Mouse (Mus musculus) embryonic facial prominence, embryonic 10.5 days (tissue): ENCODE results near the gene Cyb5d1. TPM values are rescaled to one million over a fixed set of nuclear protein-coding genes. Genes with fewer than 3 reads are reported as not detected.
"Not testable (repeated sequence)": the region's sequence is repeated elsewhere in the genome, so short reads cannot be mapped to it uniquely, and the experiment has no call there.

Experiments used
- DNase-seq: peaks from one replicate; pipeline ENCODE4 v3.0.0-alpha.2; 2017; ENCODE audit warnings: low spot score
- H3K27ac ChIP-seq: fragments of 300-500 bp; sonication (generic); replicated peaks from 2 replicates; pipeline ENCODE4 v1.5.1; 2016; ENCODE audit warnings: mild to moderate bottlenecking
- H3K27me3 ChIP-seq: fragments of 300-500 bp; sonication (generic); replicated peaks from 2 replicates; pipeline ENCODE4 v1.6.1; 2016; ENCODE audit warnings: low read depth, mild to moderate bottlenecking; ENCODE audit not compliant: poor library complexity, severe bottlenecking
- H3K36me3 ChIP-seq: fragments of 300-500 bp; sonication (generic); replicated peaks from 2 replicates; pipeline ENCODE4 v1.6.1; 2016; ENCODE audit warnings: mild to moderate bottlenecking, moderate library complexity
- H3K4me1 ChIP-seq: fragments of 300-500 bp; sonication (generic); 2 replicates; pipeline ENCODE4 v1.6.1; 2016
- H3K4me3 ChIP-seq: fragments of 300-500 bp; sonication (generic); 2 replicates; pipeline ENCODE4 v1.5.1; 2016; ENCODE audit warnings: mild to moderate bottlenecking, moderate library complexity
- H3K9me3 ChIP-seq: fragments of 300-500 bp; sonication (generic); 2 replicates; pipeline ENCODE4 v1.6.1; 2016; ENCODE audit warnings: mild to moderate bottlenecking
- WGBS: fragments of 180-500 bp; shearing (Covaris S2); methylation state at CpG from one replicate; pipeline ENCODE4 v1.1.7; 2016; 5-methylcytosine and 5-hydroxymethylcytosine counted together
- polyA plus RNA-seq: library from polyadenylated mRNA; unstranded; fragments of >200 nt; fragmentation: Nextera tagmentation; extraction: Ambion mirVana; gene quantifications from 2 replicates; pipeline ENCODE4 v1.2.1, GENCODE M21; 2016

The Cyb5d1 gene
- 49.3 and 50.2 TPM in 2 replicates for polyA plus RNA-seq

DNA sequence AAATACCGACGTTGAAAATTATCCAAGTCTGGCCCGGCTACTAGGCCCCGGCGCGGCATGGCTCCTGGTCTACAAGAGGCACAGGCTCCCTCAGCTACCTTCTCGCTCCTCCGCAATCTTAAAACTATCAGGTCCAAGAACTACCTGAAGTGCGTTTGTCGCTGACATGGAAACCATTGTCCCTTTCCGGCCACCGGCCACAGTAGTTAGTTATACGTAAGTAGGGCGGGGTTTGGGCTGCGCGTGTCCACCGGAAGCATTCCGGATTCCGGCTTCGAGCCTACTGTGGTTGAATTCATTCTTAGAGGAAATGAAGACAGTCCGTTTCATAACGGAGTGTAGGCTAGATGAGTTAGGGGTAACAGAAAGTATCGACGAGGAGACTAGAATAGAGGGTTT is at the start of gene Cyb5d1, which contains the start of gene Naa38:
Gene Cyb5d1, minus strand, starts transcription at position 397 of the 399 bp plus-strand sequence.
Gene Naa38, plus strand, starts transcription at position 253 of the 399 bp plus-strand sequence.
- Histone ChIP-seq H3K4me3 (peak within 1 kb of the TSS; percentile 71), H3K36me3 (peaks cover 23% of the 10 kb centered on the region), H3K4me1 (peaks cover 49% of the 10 kb centered on the region), H3K27ac (peak within 1 kb of the TSS; percentile 93)
- under 1% methylated on average over 24 of the region's 24 CpGs for WGBS
- peak; percentile 86 for DNase-seq
- not testable (repeated sequence) for H3K27me3 ChIP-seq, H3K9me3 ChIP-seq

DNA sequence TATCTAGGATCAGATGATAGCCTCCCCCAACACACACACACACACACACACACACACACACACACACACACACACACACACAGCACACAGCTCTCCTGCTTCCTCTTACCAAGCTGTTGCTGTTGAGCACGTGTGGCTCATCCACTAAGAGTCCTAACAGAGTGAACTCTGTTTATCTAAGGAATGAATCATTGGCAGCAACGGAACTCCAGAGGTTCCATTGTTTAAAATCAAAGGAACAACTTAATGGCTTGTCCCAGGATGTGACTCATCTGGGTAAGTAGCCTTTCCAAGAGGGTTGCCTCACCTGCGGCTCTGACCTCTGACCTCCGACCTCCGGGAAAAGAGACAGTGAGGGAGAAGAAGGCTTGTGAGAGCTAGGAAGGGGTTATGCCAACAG is 47.9 kb upstream of the Cyb5d1 start:
- WGBS = 38% methylated on average over 5 of the region's 5 CpGs
- Histone ChIP-seq H3K4me1 (peaks cover 7% of the 10 kb centered on the region), H3K36me3 (no peaks in the 10 kb centered on the region), H3K4me3 (no peak overlapping the region), H3K27me3 (no peaks in the 10 kb centered on the region), H3K9me3 (no peaks in the 10 kb centered on the region), H3K27ac (no peak overlapping the region)
- DNase-seq = peak; percentile 19

DNA sequence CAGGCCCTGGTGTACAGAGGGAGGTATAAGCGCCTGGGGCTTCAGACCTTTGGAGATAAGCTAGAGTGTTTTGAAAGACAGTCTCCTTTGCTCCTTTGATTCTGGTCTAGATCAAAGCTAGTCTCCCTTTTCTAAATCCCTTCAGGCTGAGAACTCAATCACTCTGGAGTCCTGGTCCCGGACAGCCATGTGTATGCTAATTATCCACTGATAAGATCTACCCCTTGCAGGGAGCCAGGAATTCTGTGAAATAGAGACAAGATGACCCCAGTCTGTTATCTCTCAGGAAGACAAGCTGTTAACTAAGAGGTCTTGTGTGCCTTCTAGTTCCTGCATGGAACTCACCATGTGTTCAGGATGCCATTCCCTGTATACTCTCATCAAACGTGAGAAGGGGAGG is 41.9 kb upstream of the Cyb5d1 start:
- H3K27me3 ChIP-seq = no peaks in the 10 kb centered on the region

DNA sequence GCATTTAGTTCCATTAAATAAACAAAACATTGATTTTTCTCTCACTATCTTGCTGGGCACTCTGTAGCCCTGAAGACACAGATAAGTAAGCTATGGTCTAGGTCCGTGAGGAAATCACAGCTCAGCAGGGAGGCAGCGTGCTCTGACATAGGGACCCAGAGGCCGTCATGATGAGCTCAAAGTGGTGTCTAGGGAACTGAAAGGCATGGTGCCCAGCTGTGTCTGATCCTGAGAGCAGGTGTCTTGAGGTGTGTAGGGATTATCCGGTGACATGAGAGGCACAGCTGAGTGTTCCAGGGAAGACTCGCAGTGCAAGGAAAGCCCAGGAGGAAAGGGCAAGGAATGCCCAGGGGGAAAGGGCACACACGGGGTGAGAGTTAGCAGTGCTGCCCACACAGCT is 37.8 kb upstream of the Cyb5d1 start:
- Histone ChIP-seq H3K27ac (no peak overlapping the region), H3K27me3 (no peaks in the 10 kb centered on the region; the same call in 1 of the 2 replicates), H3K4me3 (no peak overlapping the region), H3K36me3 (no peaks in the 10 kb centered on the region), H3K9me3 (no peaks in the 10 kb centered on the region), H3K4me1 (peaks cover 24% of the 10 kb centered on the region)
- 68% methylated on average over 6 of the region's 6 CpGs for WGBS
- DNase-seq = no peak

More for the DNA sequence above, 41.9 kb upstream of the Cyb5d1 start:
- Histone ChIP-seq H3K9me3 (no peaks in the 10 kb centered on the region), H3K36me3 (no peaks in the 10 kb centered on the region), H3K27ac (no peak overlapping the region), H3K4me3 (no peak overlapping the region), H3K4me1 (peaks cover 11% of the 10 kb centered on the region; the same call in 1 of the 2 replicates)
- WGBS = 44% methylated on average over 3 of the region's 3 CpGs
- DNase-seq = no peak

DNA sequence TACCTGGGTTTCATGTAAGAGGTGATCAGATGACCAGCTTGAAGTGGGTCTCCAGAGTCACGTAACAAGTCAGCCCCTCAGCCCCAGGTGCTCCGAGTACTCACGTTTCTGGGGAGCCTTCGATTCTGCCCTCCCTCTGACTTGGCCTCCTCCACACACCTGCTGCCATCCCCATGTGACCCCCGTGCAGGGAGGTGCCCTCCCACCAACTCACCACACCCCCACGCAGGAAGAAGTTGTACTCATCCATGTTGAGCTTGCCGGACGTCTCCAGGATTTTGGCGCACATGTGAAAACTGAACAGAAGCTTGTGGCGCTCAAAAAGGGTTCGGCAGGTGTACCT is 37.2 kb upstream of the Cyb5d1 start:
- Histone ChIP-seq H3K27ac (no peak overlapping the region), H3K4me3 (no peak overlapping the region), H3K36me3 (no peaks in the 10 kb centered on the region), H3K4me1 (peaks cover 24% of the 10 kb centered on the region), H3K27me3 (no peaks in the 10 kb centered on the region; the same call in 1 of the 2 replicates), H3K9me3 (no peaks in the 10 kb centered on the region)
- DNase-seq = no peak
- WGBS = 76% methylated on average over 11 of the region's 11 CpGs

DNA sequence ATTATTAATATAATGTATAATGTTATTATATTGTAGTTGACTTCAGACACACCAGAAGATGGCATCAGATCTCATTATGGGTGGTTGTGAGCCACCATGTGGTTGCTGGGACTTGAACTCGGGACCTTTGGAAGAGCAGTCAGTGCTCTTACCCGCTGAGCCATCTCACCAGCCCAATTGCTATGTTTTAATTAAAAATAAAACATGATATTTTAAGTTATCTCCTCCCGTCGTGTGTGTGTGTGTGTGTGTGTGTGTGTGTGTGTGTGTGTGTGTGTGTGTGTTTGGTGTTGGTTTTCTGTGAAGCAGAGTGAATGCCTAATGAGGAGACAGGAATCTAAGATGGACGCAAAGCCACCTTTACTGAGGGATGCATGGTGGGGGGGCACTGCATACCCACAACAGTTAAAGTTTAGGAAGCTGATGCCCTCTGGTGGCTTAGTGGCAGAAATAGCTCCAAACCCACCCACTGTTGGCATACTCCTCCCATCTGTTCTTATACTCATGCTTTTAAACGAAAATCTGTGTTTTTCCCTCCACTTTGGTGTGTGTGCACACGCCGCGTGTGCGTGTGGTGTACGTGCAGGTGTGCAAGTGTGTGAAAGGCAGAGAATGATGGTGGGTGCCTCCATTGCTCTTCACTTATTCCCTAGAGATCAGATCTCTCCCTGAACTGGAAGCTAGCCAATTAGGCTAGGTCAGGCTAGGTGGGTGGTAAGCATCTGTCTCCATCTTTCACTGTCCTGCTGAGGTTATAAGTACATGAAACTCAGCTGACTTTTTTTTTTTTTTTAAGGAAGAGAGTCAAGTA is 36.6 kb upstream of the Cyb5d1 start:
- no peak overlapping the region for H3K4me3 ChIP-seq

DNA sequence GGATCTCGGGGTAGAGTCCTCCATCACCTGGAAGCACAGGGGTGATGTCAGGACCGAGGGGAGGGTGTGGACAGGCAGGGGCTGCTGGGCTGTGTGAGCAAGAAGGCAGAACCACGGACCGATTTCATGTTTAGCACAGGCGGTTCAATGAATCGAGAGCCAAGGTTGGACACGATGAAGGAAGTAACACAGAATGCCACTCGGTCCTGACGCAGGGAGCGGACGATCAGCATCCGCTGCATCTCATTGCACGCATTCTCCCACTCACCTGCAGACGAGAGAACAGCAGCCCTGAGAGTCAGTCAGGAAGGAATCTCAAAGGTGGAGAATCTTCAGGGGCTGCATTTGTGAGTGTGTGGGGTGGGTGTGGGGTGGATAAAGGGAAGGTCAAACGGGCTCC is 35.2 kb upstream of the Cyb5d1 start:
- H3K27me3 ChIP-seq = peaks cover under 1% of the 10 kb centered on the region; the same call in 1 of the 2 replicates
- no peaks in the 10 kb centered on the region for H3K36me3 ChIP-seq
- no peak overlapping the region for H3K4me3 ChIP-seq
- H3K9me3 ChIP-seq = no peaks in the 10 kb centered on the region
- DNase-seq = no peak
- peaks cover 24% of the 10 kb centered on the region for H3K4me1 ChIP-seq
- 89% methylated on average over 15 of the region's 15 CpGs for WGBS
- H3K27ac ChIP-seq = no peak overlapping the region

More for the DNA sequence above, 36.6 kb upstream of the Cyb5d1 start:
- Histone ChIP-seq H3K27ac (no peak overlapping the region), H3K4me1 (peaks cover 24% of the 10 kb centered on the region), H3K9me3 (no peaks in the 10 kb centered on the region), H3K27me3 (no peaks in the 10 kb centered on the region; the same call in 1 of the 2 replicates), H3K36me3 (no peaks in the 10 kb centered on the region)
- DNase-seq = peak; percentile 79
- 37% methylated on average over 11 of the region's 11 CpGs for WGBS

DNA sequence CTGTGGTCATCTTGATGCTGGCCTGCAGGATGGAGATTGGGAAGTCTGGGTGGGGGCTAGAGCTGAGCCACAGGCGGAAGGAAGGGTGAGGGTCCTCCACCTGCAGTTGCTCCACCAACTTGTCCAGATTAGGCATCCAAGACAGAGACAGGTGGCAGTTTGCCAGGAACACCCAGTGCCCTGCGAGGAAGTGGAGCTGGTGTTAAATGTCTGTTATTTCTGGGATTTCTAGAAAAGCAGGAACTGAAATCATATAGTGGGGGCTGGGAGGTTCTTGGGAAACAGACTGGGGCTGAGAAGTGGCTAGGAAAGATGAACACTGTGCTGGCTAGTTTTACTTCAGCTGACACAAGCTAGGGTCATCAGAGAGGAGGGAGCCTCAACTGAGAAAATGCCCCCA is 33.9 kb upstream of the Cyb5d1 start:
- H3K4me3 ChIP-seq = no peak overlapping the region
- H3K4me1 ChIP-seq = peaks cover 24% of the 10 kb centered on the region
- H3K9me3 ChIP-seq = no peaks in the 10 kb centered on the region
- 60% methylated on average over 2 of the region's 2 CpGs for WGBS
- H3K36me3 ChIP-seq = no peaks in the 10 kb centered on the region
- no peak overlapping the region for H3K27ac ChIP-seq
- no peak for DNase-seq
- peaks cover 7% of the 10 kb centered on the region for H3K27me3 ChIP-seq

DNA sequence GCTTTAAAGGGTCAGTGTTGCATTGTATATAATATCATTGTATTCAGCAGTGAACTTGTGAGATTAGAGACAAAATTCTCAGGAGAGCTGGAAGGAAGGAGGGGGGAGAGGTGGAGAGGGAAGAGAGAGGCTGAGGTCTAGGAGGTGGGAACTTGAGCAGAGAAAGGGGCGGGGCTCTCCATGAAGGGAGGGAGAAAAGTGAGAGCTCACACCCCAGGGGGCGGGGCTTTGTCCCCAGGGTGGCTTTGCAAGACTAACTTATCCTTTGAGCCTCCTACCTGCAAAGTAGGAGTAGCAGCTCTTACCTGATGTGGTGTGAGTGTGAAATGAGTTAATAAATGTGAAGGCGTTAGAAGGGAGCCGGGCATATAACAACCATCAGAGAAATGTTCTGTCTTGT is 33.3 kb upstream of the Cyb5d1 start:
- DNase-seq = peak; percentile 58
- no peaks in the 10 kb centered on the region for H3K9me3 ChIP-seq
- H3K4me3 ChIP-seq = no peak overlapping the region
- H3K27me3 ChIP-seq = peaks cover 13% of the 10 kb centered on the region
- 24% methylated on average over 4 of the region's 4 CpGs for WGBS
- no peak overlapping the region for H3K27ac ChIP-seq
- H3K36me3 ChIP-seq = no peaks in the 10 kb centered on the region
- H3K4me1 ChIP-seq = peaks cover 24% of the 10 kb centered on the region

DNA sequence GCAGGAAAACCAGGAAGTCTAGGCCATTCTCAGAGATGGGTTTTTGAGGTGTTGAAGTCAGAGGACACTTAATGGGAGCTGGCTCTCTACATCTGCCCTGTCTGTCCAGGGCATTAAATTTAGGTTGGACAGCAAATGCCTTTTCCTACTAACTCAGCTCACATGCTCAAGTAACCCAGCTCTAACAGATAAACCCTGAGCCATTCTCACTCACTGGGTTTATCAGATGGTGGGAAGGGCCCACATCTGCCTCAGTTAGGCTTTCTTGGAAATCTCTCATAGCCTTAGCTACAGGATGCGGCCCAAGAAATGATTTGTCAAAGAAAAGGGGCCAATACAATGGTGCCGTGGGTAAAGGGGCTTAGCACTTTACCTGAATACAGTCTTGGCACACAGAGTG is 30.8 kb upstream of the Cyb5d1 start:
- peaks cover 18% of the 10 kb centered on the region for H3K4me1 ChIP-seq
- WGBS = 89% methylated on average over 2 of the region's 2 CpGs
- no peak overlapping the region for H3K4me3 ChIP-seq
- H3K9me3 ChIP-seq = no peaks in the 10 kb centered on the region
- H3K27me3 ChIP-seq = peaks cover 38% of the 10 kb centered on the region
- no peak overlapping the region for H3K27ac ChIP-seq
- DNase-seq = no peak
- H3K36me3 ChIP-seq = no peaks in the 10 kb centered on the region

DNA sequence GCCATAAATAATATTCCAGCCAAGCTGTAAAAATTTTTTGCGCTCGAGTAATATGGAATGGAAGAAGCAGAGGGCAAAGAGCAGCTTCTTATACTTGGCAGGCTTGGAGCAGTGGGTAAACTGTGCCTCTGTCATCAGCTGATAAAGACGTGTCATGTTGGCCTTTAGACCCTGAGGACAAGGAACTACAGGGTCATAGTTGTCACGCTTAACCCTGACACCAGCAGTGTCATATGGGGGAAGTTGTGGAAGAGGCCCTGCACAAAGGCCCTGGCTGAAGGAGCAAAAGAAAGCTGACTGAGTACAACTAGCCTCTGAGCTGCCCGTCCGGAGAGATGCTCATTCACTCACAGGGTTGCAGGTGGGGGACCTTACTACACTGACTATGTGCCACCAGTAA is 28.5 kb upstream of the Cyb5d1 start:
- 74% methylated on average over 6 of the region's 6 CpGs for WGBS
- peaks cover 47% of the 10 kb centered on the region for H3K27me3 ChIP-seq
- no peaks in the 10 kb centered on the region for H3K9me3 ChIP-seq
- no peaks in the 10 kb centered on the region for H3K36me3 ChIP-seq
- no peak overlapping the region for H3K4me3 ChIP-seq
- DNase-seq = no peak
- peaks cover 34% of the 10 kb centered on the region for H3K4me1 ChIP-seq
- no peak overlapping the region for H3K27ac ChIP-seq

DNA sequence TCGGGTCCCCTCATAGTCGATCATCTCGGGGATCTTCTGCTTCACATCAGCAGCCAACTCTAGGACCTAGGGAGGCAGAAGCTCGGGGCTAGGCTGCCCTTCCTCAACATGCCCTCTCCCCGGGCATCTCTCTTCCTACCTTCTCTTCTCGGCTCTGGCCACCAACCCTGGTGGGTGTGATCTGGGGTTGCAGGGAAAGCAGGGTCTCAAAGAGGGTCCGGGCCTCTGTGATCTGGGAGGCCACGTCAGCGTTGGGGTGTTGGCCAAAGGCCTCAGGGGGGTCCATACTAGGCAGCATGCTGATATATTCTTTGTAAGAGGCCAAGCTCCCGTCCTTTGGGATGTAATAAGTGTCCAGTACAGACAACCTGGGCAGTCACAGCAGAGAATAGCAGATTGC is 27.4 kb upstream of the Cyb5d1 start:
- Histone ChIP-seq H3K4me1 (peaks cover 40% of the 10 kb centered on the region), H3K9me3 (no peaks in the 10 kb centered on the region), H3K27ac (no peak overlapping the region), H3K27me3 (peaks cover 47% of the 10 kb centered on the region), H3K36me3 (no peaks in the 10 kb centered on the region), H3K4me3 (no peak overlapping the region)
- 84% methylated on average over 10 of the region's 10 CpGs for WGBS
- no peak for DNase-seq
